Mouse (Mus musculus) E14TG2a.4 (cell line): ENCODE measurements around the gene St6galnac3.

Source experiments
- CTCF ChIP-seq: conservative IDR thresholded peaks from 2 replicates; pipeline ENCODE4 v1.5.1; 2014; ENCODE audit warnings: low read length
- NANOG ChIP-seq: IDR thresholded peaks from 2 replicates; pipeline ENCODE4 v1.6.1; 2014; ENCODE audit warnings: borderline replicate concordance, low read length, mixed read lengths

DNA sequence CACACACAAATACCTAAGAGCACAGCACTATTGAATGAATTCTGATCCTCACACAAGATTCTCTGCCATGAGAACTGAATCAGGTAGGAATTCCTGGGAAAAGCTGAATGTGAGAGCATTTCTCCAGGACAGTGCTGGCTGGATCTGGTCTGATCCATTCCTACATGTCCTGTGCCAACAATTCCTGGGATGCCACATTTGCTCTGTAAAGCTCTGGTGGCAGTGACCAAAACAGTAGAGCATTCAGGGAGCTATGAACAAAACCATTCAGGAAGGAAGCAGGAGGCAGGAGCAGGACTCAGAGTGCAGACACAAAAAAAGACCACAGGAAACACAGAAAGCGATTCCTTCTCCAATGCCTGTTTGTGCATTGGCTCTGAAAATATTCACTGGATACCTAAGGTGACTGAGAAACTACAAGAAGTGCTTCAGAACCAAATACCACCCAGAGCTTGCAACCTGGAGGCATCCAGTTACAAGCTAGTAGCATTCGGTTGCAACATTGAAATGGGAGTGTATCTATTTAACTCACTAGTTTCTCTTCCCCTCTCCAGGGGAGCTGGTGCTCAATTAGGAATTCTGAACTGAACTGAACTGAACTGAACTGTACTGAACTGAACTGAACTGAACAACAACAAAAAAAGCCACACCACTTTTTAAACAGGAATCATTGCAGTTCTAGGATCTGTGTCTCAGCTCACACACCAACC lies 88.7 kb downstream of the St6galnac3 start:
- TF ChIP-seq CTCF (no peak), NANOG (no peak)
